Mouse (Mus musculus): ENCODE results near the gene Tfcp2. TPM values are rescaled to one million over a fixed set of nuclear protein-coding genes. Genes with fewer than 3 reads are reported as not detected.
A peak's percentile ranks its signal among the peaks of the same experiment; 100 is the strongest.

The Tfcp2 gene
- polyA plus RNA-seq, 1 experiment from 2014 or later = 26.6 TPM

DNA sequence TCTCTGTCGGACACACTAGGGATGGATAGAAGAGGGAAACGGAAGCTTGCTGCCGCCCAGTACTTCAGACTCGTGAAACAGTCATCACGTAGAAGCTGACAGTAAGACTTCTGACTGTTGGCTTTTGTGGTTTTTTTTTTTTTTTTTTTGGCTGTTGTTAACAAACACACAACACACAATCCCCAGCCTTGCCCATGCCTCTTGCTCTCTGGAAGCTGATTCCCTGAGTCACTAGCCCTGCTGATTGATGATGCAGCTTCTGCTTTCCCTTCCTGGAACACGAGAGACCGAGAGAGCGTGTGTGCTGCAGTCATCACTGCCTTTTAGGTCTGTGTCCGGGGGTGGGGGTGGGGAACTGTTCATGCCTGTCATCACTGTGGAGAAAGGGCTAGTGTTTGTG is 90.2 kb downstream of the Tfcp2 start:
- ATAC-seq (ENCODE audit: insufficient number of reproducible peaks, low FRiP score, low TSS enrichment, low read depth) = no peak
- WGBS = 69% methylated on average over 9 of the region's 9 CpGs

DNA sequence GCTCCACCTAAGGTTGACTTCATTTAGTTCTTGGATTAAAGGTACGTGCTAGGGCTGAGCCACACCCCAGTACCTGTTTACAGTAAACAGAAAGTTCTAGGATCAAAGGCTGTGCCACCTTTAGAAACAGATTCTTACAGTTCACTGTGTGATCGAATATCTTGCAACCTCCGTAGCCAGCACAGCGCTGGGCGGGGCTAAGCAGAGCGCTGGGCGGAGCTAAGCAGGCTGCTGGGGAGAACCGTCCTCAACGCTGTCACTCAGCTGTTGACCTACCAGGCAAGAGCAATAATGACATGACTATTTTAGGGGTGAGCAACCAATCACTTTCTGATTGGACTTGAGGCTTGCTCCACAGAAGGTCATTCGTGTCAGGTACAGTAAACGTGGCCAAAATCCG is 90.9 kb downstream of the Tfcp2 start:
- H3K9ac ChIP-seq = no peak overlapping the region
- no peaks in the 10 kb centered on the region for H3K27me3 ChIP-seq
- no peaks in the 10 kb centered on the region for H3K9me3 ChIP-seq (replicated peaks)
- H3K27ac ChIP-seq (replicated peaks) = no peak overlapping the region
- H3K4me2 ChIP-seq (replicated peaks) = peak overlapping the region; percentile 33
- no peaks in the 10 kb centered on the region; the same call in 1 of the 2 replicates for H3K4me1 ChIP-seq
- H3K4me3 ChIP-seq (replicated peaks) = 0 out of 2 replicates have a peak overlapping the region, but pooled peaks have one; percentile 0
- no peaks in the 10 kb centered on the region for H3K36me3 ChIP-seq
- no peak for ATAC-seq (ENCODE audit: insufficient number of reproducible peaks, low FRiP score, low TSS enrichment, low read depth)
- 7% methylated on average over 12 of the region's 12 CpGs for WGBS

More for the DNA sequence above, 90.2 kb downstream of the Tfcp2 start:
- H3K9ac ChIP-seq = no peak overlapping the region
- H3K4me1 ChIP-seq = no peaks in the 10 kb centered on the region; the same call in 1 of the 2 replicates
- H3K36me3 ChIP-seq = no peaks in the 10 kb centered on the region
- no peak overlapping the region for H3K4me3 ChIP-seq (replicated peaks)
- no peak overlapping the region for H3K27ac ChIP-seq (replicated peaks)
- H3K4me2 ChIP-seq (replicated peaks) = no peak overlapping the region
- no peaks in the 10 kb centered on the region for H3K9me3 ChIP-seq (replicated peaks)
- H3K27me3 ChIP-seq = no peaks in the 10 kb centered on the region

DNA sequence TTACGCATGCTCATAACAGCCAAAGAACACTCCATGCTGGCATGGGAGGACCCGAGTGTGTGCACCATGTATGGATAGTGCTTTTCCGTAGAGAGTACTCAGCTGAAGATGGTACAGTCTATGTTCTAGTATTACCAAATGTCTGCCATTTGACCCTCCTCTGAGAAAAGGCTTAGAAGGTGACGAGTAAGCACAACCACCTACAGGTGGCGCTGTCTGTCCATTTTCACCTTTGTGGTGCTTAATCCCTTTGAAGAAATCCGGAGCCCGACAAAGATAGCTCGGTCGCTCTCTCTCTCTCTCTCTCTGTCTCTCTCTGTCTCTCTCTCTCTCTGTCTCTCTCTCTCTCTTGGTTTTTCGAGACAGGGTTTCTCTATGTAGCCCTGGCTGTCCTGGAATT is 93.8 kb downstream of the Tfcp2 start:
- Histone ChIP-seq H3K9me3 (replicated peaks) (no peaks in the 10 kb centered on the region), H3K4me1 (no peaks in the 10 kb centered on the region; the same call in 1 of the 2 replicates), H3K27ac (replicated peaks) (no peak overlapping the region), H3K36me3 (no peaks in the 10 kb centered on the region), H3K9ac (no peak overlapping the region), H3K4me3 (replicated peaks) (no peak overlapping the region), H3K4me2 (replicated peaks) (no peak overlapping the region), H3K27me3 (no peaks in the 10 kb centered on the region)
- ATAC-seq (ENCODE audit: insufficient number of reproducible peaks, low FRiP score, low TSS enrichment, low read depth) = no peak
- WGBS = 45% methylated on average over 10 of the region's 10 CpGs

DNA sequence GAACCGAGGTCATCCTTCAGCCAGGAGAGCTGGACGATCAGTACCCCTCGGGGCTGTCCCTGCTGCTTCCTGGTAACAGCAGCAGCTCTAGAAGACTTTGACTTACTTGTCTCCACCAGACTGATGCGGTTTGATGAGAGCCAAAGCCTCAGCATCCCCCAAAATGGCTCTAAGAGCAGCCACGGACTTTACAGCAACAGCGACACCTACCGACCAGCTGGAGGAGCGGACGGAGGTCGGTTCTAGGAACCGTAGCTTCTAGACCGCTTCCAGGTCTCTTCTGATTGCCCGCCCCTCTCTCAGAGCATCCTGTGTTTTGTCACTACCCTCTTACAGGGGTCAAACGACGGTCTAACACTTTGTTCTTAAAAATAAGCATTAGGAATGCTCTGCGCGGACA is 94.5 kb downstream of the Tfcp2 start:
- H3K36me3 ChIP-seq = no peaks in the 10 kb centered on the region
- no peak overlapping the region for H3K9ac ChIP-seq
- no peak overlapping the region for H3K4me3 ChIP-seq (replicated peaks)
- ATAC-seq (ENCODE audit: insufficient number of reproducible peaks, low FRiP score, low TSS enrichment, low read depth) = 0 out of 2 replicates have a peak, but pooled peaks have one; percentile 15
- H3K4me2 ChIP-seq (replicated peaks) = no peak overlapping the region
- H3K27me3 ChIP-seq = no peaks in the 10 kb centered on the region
- no peak overlapping the region for H3K27ac ChIP-seq (replicated peaks)
- no peaks in the 10 kb centered on the region for H3K9me3 ChIP-seq (replicated peaks)
- WGBS = 7% methylated on average over 17 of the region's 17 CpGs
- no peaks in the 10 kb centered on the region; the same call in 1 of the 2 replicates for H3K4me1 ChIP-seq

DNA sequence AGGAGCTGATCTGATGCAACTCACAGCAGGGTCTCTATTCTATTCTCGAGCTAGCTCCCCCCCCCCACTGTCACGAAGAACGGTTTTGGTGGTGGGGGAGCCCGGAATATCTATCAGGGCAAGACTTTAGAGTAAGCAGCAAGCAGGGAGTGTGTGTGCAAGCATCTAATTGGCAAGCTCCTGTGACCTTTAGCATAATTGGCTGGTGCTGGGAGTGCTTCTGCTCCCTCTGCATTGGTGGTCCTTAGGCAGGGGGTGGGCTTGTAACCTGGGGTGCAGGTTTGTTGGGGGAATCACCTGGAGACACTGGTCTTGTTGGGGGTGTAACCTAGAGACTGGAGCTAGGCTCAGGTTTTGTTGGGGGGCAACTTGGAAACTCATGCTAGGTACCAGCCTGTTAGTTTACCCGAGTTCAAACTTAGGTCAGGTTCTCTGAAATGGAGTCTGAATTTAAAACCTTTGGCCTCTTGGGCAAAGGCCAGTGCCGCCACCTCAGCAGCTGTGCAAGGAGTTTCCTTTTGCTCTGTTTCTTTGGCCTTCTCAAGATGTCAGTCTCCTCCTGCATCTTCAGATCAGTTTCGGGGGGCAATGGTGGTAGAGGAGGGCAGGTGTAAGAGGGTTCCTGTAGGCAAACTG is 95.3 kb downstream of the Tfcp2 start:
- Histone ChIP-seq H3K4me1 (no peaks in the 10 kb centered on the region; the same call in none of the 2 replicates), H3K27me3 (no peaks in the 10 kb centered on the region), H3K9ac (no peak overlapping the region), H3K9me3 (replicated peaks) (no peaks in the 10 kb centered on the region), H3K36me3 (no peaks in the 10 kb centered on the region), H3K27ac (replicated peaks) (no peak overlapping the region), H3K4me2 (replicated peaks) (no peak overlapping the region), H3K4me3 (replicated peaks) (no peak overlapping the region)
- 64% methylated on average over 7 of the region's 7 CpGs for WGBS
- ATAC-seq (ENCODE audit: insufficient number of reproducible peaks, low FRiP score, low TSS enrichment, low read depth) = no peak

DNA sequence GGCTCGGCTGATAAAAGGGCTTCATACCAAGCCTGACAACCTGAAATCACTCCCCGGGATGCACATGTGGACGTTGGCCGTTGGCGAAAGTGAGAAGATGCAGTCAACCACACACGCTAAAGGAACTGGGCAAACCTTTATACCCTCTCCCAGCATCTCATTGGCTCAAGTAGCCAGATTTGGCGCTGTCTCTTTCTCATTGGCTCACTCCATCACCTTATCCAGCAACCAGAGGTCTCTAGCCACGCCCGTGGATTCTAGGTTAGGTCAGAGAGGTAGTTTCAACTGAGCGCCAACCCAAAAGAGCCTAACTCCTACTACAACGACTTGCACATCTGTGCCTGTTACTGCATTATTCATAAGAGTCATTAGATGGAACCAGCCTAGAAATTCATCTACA is 99.3 kb downstream of the Tfcp2 start:
- peaks cover 7% of the 10 kb centered on the region for H3K4me1 ChIP-seq
- H3K27me3 ChIP-seq = no peaks in the 10 kb centered on the region
- no peak overlapping the region for H3K4me3 ChIP-seq (replicated peaks)
- H3K4me2 ChIP-seq (replicated peaks) = no peak overlapping the region
- WGBS = 83% methylated on average over 11 of the region's 11 CpGs
- H3K9ac ChIP-seq = no peak overlapping the region
- H3K27ac ChIP-seq (replicated peaks) = no peak overlapping the region
- H3K36me3 ChIP-seq = no peaks in the 10 kb centered on the region
- no peak for ATAC-seq (ENCODE audit: insufficient number of reproducible peaks, low FRiP score, low TSS enrichment, low read depth)
- H3K9me3 ChIP-seq (replicated peaks) = no peaks in the 10 kb centered on the region

DNA sequence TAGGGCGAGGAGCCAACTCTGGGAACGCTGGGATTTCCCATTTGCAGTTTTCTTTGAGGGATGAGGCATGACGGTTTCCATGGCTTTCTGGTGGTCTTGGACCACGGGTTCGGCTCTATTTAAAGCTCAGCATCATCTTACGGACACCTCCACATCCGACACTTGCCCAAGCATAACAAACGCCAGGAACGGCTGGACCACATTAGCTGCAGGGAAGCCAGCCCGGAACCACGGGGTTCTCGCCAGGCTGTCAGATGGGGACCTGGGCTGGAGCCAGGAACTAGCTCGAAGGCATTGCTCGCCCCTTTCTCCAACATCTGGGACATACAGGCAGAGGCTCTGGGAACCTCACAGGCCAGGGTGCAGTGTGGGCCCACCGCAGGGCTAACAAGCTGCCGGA is 100.6 kb downstream of the Tfcp2 start:
- no peak overlapping the region for H3K4me2 ChIP-seq (replicated peaks)
- H3K36me3 ChIP-seq = no peaks in the 10 kb centered on the region
- peak; percentile 80 for ATAC-seq (ENCODE audit: insufficient number of reproducible peaks, low FRiP score, low TSS enrichment, low read depth)
- H3K4me3 ChIP-seq (replicated peaks) = no peak overlapping the region
- no peaks in the 10 kb centered on the region for H3K9me3 ChIP-seq (replicated peaks)
- peaks cover 7% of the 10 kb centered on the region for H3K4me1 ChIP-seq
- no peak overlapping the region for H3K27ac ChIP-seq (replicated peaks)
- H3K27me3 ChIP-seq = no peaks in the 10 kb centered on the region
- WGBS = 26% methylated on average over 16 of the region's 16 CpGs
- no peak overlapping the region for H3K9ac ChIP-seq

DNA sequence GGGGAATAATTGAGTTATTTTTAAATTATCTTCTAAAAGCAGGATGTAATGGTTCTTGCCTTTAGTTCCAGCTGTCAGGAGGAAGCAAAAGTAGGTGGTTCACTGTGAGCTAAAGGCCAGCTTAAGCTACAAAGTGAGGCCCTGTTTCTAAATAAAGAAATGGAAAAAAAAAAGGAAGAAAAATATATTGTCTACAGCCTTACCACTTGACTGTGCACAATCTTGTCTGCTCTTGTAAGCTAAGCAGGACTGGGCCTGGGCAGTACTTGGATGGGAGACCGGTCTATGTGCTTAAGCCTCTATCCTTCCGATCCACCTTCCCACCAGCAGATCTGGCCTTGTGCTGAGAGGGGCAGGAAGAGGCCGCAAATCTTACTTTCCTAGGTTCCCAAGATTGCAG is 102.3 kb downstream of the Tfcp2 start:
- Histone ChIP-seq H3K27me3 (no peaks in the 10 kb centered on the region), H3K36me3 (no peaks in the 10 kb centered on the region), H3K4me1 (peaks cover 7% of the 10 kb centered on the region), H3K4me3 (replicated peaks) (no peak overlapping the region), H3K4me2 (replicated peaks) (no peak overlapping the region), H3K27ac (replicated peaks) (no peak overlapping the region), H3K9ac (no peak overlapping the region), H3K9me3 (replicated peaks) (no peaks in the 10 kb centered on the region)
- WGBS = 89% methylated on average over 3 of the region's 3 CpGs
- ATAC-seq (ENCODE audit: insufficient number of reproducible peaks, low FRiP score, low TSS enrichment, low read depth) = no peak

DNA sequence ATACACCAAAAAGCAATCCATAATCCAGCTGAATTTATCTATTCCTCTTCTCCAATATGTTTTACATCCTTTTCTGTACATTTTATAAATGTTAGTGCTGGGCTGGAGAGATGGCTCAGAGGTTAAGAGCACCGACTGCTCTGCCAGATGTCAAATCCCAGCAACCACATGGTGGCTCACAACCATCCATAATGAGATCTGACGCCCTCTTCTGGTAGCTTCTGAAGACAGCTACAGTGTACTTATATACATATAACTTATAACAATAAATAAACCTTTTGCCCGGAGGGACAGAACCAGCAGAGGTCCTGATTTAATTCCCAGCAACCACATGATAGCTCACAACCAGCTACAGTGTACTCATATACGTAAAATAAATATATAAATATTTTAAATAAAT is 103.2 kb downstream of the Tfcp2 start:
- no peak overlapping the region for H3K27ac ChIP-seq (replicated peaks)
- no peaks in the 10 kb centered on the region for H3K27me3 ChIP-seq
- 79% methylated on average over 4 of the region's 4 CpGs for WGBS
- H3K4me2 ChIP-seq (replicated peaks) = no peak overlapping the region
- no peak overlapping the region for H3K4me3 ChIP-seq (replicated peaks)
- H3K4me1 ChIP-seq = peaks cover 14% of the 10 kb centered on the region
- H3K9me3 ChIP-seq (replicated peaks) = no peaks in the 10 kb centered on the region
- no peak for ATAC-seq (ENCODE audit: insufficient number of reproducible peaks, low FRiP score, low TSS enrichment, low read depth)
- no peaks in the 10 kb centered on the region for H3K36me3 ChIP-seq
- H3K9ac ChIP-seq = no peak overlapping the region

Other genes with a start within 250 kb of the Tfcp2 start
- 7.6 and 8.4 TPM in 2 replicates for gene Mettl7a1, start 247.9 kb downstream of the Tfcp2 start, polyA plus RNA-seq (2015; fragmentation: Nextera tagmentation; extraction: Ambion mirVana)
- 0.32 and 0.35 TPM in 2 replicates for gene Mettl7a3, start 217.1 kb downstream of the Tfcp2 start, polyA plus RNA-seq (2015; fragmentation: Nextera tagmentation; extraction: Ambion mirVana)
- gene Methig1, start 198.9 kb downstream of the Tfcp2 start, polyA plus RNA-seq (2015; fragmentation: Nextera tagmentation; extraction: Ambion mirVana) = not detected in 2 replicates
- gene Mettl7a2, start 198.8 kb downstream of the Tfcp2 start, polyA plus RNA-seq (2015; fragmentation: Nextera tagmentation; extraction: Ambion mirVana) = not detected in 2 replicates
- gene Higd1c, start 187.5 kb downstream of the Tfcp2 start, polyA plus RNA-seq (2015; fragmentation: Nextera tagmentation; extraction: Ambion mirVana) = not detected in 2 replicates
- gene Gm5475, start 129.9 kb downstream of the Tfcp2 start, polyA plus RNA-seq (2015; fragmentation: Nextera tagmentation; extraction: Ambion mirVana) = 0.07 TPM in 1 of 2 replicates, not detected in the other
- gene Slc11a2, start 126.9 kb downstream of the Tfcp2 start, polyA plus RNA-seq (2015; fragmentation: Nextera tagmentation; extraction: Ambion mirVana) = 23.6 and 25.9 TPM in 2 replicates
- gene Letmd1, start 83.0 kb downstream of the Tfcp2 start, polyA plus RNA-seq (2015; fragmentation: Nextera tagmentation; extraction: Ambion mirVana) = 29.6 and 30.2 TPM in 2 replicates
- 17.4 and 18.8 TPM in 2 replicates for gene Csrnp2, start 56.5 kb downstream of the Tfcp2 start, polyA plus RNA-seq (2015; fragmentation: Nextera tagmentation; extraction: Ambion mirVana)
- 12.3 and 13.8 TPM in 2 replicates for gene Pou6f1, start 48.0 kb upstream of the Tfcp2 start, polyA plus RNA-seq (2015; fragmentation: Nextera tagmentation; extraction: Ambion mirVana)
- gene Dazap2, start 63.3 kb upstream of the Tfcp2 start, polyA plus RNA-seq (2015; fragmentation: Nextera tagmentation; extraction: Ambion mirVana) = 179 and 203 TPM in 2 replicates
- gene Smagp, start 84.9 kb upstream of the Tfcp2 start, polyA plus RNA-seq (2015; fragmentation: Nextera tagmentation; extraction: Ambion mirVana) = 25.7 and 28.5 TPM in 2 replicates
- gene Bin2, start 117.5 kb upstream of the Tfcp2 start, polyA plus RNA-seq (2015; fragmentation: Nextera tagmentation; extraction: Ambion mirVana) = 5.2 and 5.7 TPM in 2 replicates
- gene Cela1, start 135.9 kb upstream of the Tfcp2 start, polyA plus RNA-seq (2015; fragmentation: Nextera tagmentation; extraction: Ambion mirVana) = 4.5 and 5.3 TPM in 2 replicates
- 4.0 and 4.5 TPM in 2 replicates for gene Galnt6, start 177.4 kb upstream of the Tfcp2 start, polyA plus RNA-seq (2015; fragmentation: Nextera tagmentation; extraction: Ambion mirVana)
- gene Slc4a8, start 209.7 kb upstream of the Tfcp2 start, polyA plus RNA-seq (2015; fragmentation: Nextera tagmentation; extraction: Ambion mirVana) = 4.8 TPM in 2 replicates

All from embryonic facial prominence, embryonic 15.5 days (tissue).